Mouse (Mus musculus): Measurements from ENCODE around the gene Top1.
"Not testable (repeated sequence)": the region's sequence is repeated elsewhere in the genome, so short reads cannot be mapped to it uniquely, and the experiment has no call there.

The Top1 gene

GRCm38 (mm10) chr2:160639911-160640717, 5.6 kb upstream of the Top1 start:
- no peak for DNase-seq

GRCm38 (mm10) chr2:160641176-160641575, 4.5 kb upstream of the Top1 start:
- DNase-seq, result no peak

GRCm38 (mm10) chr2:160646144-160646844, 606 bp downstream of the Top1 start:
- DNase-seq, result peak; percentile 77

- DNase-seq, result no peak
These were observed 1.1 kb downstream of the Top1 start for GRCm38 (mm10) chr2:160646845-160647178.

GRCm38 (mm10) chr2:160648097-160648496, 2.4 kb downstream of the Top1 start:
- no peak for DNase-seq

GRCm38 (mm10) chr2:160649072-160649471, 3.4 kb downstream of the Top1 start:
- no peak for DNase-seq

GRCm38 (mm10) chr2:160651165-160651564, 5.5 kb downstream of the Top1 start:
- DNase-seq, result no peak

- no peak for DNase-seq
These were observed 7.5 kb downstream of the Top1 start for GRCm38 (mm10) chr2:160653218-160653617.

GRCm38 (mm10) chr2:160655561-160655960, 9.9 kb downstream of the Top1 start:
- no peak for DNase-seq

- DNase-seq, result no peak
These were observed 10.5 kb downstream of the Top1 start for GRCm38 (mm10) chr2:160656234-160656633.

GRCm38 (mm10) chr2:160657801-160658442, 12.2 kb downstream of the Top1 start:
- DNase-seq, result no peak

- no peak for DNase-seq
These were observed 13.1 kb downstream of the Top1 start for GRCm38 (mm10) chr2:160658811-160659210.

- DNase-seq, result no peak
These were observed 18.7 kb downstream of the Top1 start for GRCm38 (mm10) chr2:160664421-160664820.

- DNase-seq, result not testable (repeated sequence)
These were observed 19.3 kb downstream of the Top1 start for GRCm38 (mm10) chr2:160664986-160665385.

- DNase-seq, result no peak
These were observed 21.6 kb downstream of the Top1 start for GRCm38 (mm10) chr2:160667259-160667658.

- no peak for DNase-seq
These were observed 54.6 kb downstream of the Top1 start for GRCm38 (mm10) chr2:160700271-160700670.

GRCm38 (mm10) chr2:160701603-160702002, 55.9 kb downstream of the Top1 start:
- DNase-seq, result no peak

- no peak for DNase-seq
These were observed 57.1 kb downstream of the Top1 start for GRCm38 (mm10) chr2:160702824-160703223.

GRCm38 (mm10) chr2:160707673-160708072, 62.0 kb downstream of the Top1 start:
- no peak for DNase-seq

GRCm38 (mm10) chr2:160715463-160716030, 69.9 kb downstream of the Top1 start:
- no peak for DNase-seq

GRCm38 (mm10) chr2:160717269-160717668, 71.6 kb downstream of the Top1 start:
- no peak for DNase-seq

GRCm38 (mm10) chr2:160718811-160719210, 73.1 kb downstream of the Top1 start:
- no peak for DNase-seq

- DNase-seq, result no peak
These were observed 77.0 kb downstream of the Top1 start for GRCm38 (mm10) chr2:160722714-160723113.

Measured in kidney, adult 18-20 months (tissue).